Mouse (Mus musculus) lung, postnatal 25 days (tissue): Measurements from ENCODE around the gene Hydin.
"Not testable (repeated sequence)": the region's sequence is repeated elsewhere in the genome, so short reads cannot be mapped to it uniquely, and the experiment has no call there.

Experiments
- DNase-seq: peaks from one replicate; pipeline ENCODE4 v3.0.0; 2022; ENCODE audit warnings: low spot score

Gene Hydin

DNA sequence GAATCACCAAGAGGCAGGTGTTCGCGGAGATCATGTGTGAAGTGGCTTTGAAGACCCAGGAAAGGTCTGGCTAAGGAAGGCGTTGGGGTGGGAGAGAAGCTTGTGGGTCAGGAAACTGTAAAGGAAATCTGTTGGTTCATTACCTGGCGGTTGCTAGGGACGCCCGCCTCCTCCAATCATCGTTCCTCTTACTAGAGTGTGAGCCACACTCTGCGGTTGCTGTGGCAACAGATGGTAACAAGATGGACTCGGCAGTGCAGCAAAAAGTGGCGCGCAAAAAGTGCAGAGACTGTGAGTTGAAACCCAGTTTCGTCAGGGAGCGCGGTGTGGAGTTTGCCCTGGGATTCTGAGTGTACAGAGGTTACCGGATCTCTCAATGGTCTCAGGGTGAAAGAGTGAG, at the start of gene Hydin:
Gene Hydin, plus strand, starts transcription at position 237 of the 400 bp plus-strand sequence.
- DNase-seq = peak; percentile 8

GRCm38 (mm10) chr8:110217198-110217597, 49.6 kb upstream of the Hydin start:
- DNase-seq = no peak

GRCm38 (mm10) chr8:110217681-110218131, 49.1 kb upstream of the Hydin start:
- peak; percentile 99 for DNase-seq

GRCm38 (mm10) chr8:110218511-110218910, 48.3 kb upstream of the Hydin start:
- no peak for DNase-seq

- DNase-seq = no peak
Measured at GRCm38 (mm10) chr8:110220936-110221335, 45.8 kb upstream of the Hydin start.

GRCm38 (mm10) chr8:110230803-110231202, 36.0 kb upstream of the Hydin start:
- no peak for DNase-seq

- DNase-seq = no peak
Measured at GRCm38 (mm10) chr8:110242278-110243177, 24.2 kb upstream of the Hydin start.

DNA sequence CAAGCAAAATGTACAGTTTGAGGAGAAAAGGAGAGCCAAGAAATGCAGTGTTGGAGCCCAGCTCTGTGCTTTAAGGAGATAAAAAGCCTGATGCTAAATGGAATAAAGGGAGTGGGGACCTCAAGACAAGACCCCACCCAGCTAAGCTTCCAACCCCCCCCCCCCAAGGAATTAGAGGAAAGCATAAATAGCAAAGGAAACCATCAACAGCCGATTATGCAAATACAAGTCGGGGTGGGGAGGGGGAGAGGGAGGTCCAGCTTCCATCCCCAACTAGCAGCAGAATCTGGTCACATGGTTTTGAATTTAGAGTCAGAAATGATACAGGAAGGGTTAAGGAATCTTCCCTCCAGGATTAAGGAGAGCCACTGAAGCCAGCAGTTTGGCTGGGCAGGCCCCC, 22.2 kb upstream of the Hydin start:
- no peak for DNase-seq

- no peak for DNase-seq
Measured at GRCm38 (mm10) chr8:110247238-110247637, 19.5 kb upstream of the Hydin start.

- no peak for DNase-seq
Measured at GRCm38 (mm10) chr8:110253986-110254385, 12.8 kb upstream of the Hydin start.

DNA sequence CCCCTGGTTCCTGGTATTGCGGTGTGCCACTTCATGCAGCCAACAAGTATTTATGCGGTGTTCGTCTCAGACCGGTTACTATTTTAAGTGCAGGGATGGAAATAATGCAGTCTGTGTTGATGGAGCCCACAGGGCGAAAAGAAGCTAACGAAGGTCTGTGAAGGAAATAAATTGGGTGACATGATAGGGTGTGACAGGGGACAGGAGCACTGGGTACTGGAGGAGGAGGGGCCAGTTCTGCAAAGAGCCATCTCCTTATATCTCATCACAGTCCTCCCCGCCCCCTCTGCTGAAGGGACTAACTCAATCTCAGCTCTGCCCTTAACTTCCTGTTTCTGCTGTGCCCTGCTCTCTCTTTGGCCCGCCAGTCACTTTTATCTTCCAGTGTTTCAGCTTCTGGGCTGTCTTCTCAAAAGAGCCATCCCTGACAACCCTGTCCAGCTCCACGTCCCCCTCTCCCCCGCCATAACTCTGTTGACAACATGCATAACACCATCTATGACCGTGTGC, 926 bp upstream of the Hydin start:
- no peak for DNase-seq

- no peak for DNase-seq
Measured at GRCm38 (mm10) chr8:110267268-110267667, 491 bp downstream of the Hydin start.

DNA sequence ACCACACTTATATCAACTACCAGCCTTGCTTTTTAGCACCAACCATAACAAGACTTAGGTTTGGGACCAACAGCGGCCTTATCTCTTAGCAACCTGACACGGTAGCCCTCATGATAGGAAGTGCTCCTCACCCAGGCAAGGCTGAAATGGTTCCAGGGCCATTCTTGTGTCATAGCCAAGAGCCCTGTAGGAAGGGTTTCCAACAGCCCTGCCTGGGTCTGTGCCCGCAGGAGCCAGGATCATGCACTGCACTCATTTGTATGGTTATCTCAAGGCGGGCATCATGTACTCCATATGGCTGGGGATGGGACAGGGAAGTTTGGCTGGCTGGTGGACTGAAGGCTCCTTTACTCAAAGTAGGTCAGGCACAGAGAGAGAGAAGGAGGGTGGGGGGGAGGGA, 3.9 kb downstream of the Hydin start:
- DNase-seq = no peak

- DNase-seq = no peak
Measured at GRCm38 (mm10) chr8:110273394-110273793, 6.6 kb downstream of the Hydin start.

GRCm38 (mm10) chr8:110275465-110276258, 8.9 kb downstream of the Hydin start:
- DNase-seq = no peak

DNA sequence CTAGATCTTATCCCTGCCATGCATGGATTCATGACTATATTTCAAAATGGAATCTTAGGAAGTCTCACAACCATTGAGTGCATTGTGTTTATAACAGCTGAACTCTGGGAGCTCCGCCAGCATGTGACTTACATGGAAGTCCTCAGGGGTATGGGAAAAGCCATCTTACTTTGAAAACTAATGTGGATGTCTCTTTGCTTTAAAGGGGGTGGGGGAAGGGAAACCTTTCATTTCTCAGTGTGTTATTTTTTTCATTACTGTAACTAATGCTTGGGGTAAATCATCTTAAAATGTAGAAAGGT, 9.4 kb downstream of the Hydin start:
- no peak for DNase-seq

DNA sequence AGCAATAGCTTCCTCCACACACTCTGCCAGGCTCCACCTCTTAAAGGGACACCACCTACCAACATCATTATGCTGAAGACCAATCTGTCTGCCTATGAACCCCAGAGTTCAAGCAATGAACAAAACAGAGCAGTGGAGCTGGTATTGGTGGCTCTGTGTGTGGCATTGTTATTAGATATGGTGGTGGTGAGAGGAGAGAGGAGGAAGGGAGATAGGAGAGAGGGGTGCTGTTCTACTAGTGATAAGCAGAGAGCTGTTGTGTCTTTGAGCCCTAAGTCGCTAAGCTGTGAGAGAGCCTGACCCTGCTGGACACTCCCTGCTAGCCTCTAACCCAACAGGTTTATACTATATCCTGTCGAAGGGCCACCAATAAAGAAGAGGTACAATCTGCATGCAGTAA, 45.9 kb downstream of the Hydin start:
- DNase-seq = no peak

DNA sequence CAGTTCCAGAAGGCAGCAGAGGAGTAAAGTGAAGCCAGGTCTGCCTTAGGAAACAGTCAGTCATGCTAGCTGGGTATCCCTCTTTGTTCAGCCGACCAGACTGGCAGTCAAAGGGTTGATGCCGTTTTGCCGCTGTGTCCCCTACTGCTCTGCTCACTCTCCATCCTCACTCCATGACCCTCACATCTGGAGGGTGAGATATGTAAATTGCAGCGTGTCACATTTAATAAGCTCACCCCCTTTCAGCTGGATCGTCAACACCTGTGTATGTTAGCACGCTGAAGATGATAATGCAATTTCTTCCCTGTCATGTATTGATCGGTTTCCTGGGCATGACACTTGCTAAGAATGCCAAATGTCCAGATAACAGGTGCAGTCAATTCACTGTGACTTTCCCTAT, 49.0 kb downstream of the Hydin start:
- no peak for DNase-seq

DNA sequence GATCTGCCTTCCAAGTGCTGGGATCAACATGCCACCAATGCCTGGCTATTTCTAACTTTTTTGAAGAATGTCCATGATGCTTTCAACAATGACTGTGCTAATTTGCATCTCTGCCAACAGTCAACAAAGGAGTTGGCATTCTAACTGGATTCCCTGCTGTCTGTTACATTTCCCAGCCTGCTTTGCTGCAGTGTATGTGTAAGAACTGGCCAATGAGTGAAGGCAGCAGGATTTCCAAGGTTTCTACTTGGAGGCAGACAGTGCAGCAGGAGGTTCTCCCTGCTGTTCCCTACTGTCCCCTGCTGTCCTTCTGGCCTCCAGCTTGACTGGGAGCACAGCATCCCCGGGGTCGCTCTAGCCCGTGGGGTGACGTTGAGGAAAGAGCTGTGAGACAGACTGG, 52.8 kb downstream of the Hydin start:
- no peak for DNase-seq

- DNase-seq = no peak
Measured at GRCm38 (mm10) chr8:110321446-110321845, 54.7 kb downstream of the Hydin start.

DNA sequence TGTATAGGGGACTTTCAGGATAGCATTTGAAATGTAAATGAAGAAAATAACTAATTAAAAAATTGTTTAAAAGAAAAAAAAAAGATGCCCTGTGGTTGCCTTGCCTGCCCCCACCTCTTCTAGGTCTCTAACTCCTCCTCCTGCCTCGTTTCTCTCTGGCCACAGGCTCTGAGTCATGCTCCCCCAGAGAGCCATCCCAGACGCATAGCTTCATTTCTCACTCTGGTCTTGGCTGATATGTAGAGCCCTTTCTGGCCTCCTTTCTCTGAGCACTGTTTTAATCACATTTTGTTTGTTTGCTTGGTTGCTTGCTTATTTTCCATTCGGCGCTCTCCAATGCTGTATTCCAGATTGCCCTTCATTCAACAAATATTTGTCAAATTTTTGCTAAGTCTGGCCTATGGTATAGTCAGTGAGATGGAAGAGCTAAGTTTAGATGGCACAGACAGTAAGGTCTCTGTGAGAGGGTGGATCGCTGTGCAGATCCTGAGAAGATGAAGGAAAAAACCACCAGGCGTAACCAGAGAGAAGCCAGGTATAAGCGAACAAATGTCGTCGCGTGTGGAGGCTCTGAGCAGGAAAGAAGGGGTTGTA, 57.3 kb downstream of the Hydin start:
- peak; percentile 45 for DNase-seq

DNA sequence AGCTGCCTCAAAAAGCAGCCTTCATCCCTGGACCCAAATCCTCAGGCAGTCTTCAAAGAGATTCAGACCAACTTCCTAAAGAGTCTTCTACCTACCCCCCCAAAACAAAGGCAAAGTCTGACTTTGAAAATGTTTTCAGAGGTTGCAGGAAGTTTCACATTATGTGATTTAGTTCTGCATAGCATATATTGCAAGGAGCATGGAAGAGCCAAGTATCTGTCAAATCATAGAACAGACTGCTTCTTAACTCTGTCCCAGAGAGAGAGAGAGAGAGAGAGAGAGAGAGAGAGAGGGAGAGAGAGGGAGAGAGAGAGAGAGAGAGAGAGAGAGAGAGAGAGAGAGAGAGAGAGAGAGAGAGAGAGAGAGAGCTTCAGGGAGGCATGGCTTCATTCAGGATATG, 60.3 kb downstream of the Hydin start:
- DNase-seq = not testable (repeated sequence)

DNA sequence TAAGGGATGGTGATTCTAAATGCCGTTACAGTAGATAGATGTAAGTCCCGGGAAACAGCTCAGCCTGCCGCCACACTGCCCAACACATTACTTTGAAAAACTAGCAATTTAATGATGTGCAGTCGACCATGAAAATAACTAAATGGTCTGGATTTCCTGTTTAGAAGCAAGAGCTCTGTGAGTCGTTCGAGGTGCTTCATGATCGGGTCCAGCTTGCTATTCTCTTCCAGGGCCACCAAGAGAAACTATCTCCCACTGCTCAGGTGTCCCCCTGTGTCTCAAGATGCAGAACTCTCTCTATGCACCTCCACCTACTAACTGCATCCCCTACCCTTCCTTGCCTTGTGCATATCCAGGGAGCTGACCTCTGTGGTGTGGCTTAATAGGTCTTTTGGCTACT, 66.6 kb downstream of the Hydin start:
- no peak for DNase-seq
